Mouse (Mus musculus) liver, embryonic 14.5 days (tissue): Measurements from ENCODE around the gene Gpx5.

ENCODE experiments used
- CTCF ChIP-seq: IDR thresholded peaks from 2 replicates; pipeline ENCODE4 v1.5.1; 2016; ENCODE audit warnings: antibody characterized with exemption, low read depth, control low read depth
- EP300 ChIP-seq: IDR thresholded peaks from 2 replicates; pipeline ENCODE4 v1.6.1; 2016; ENCODE audit warnings: antibody characterized with exemption, low read depth

- TF ChIP-seq CTCF (no peak), EP300 (no peak)
Observed at GRCm38 (mm10) chr13:21304483-21305066, 12.0 kb upstream of the Gpx5 start.
